Mouse (Mus musculus) layer of hippocampus, adult 11-12 months (tissue): ENCODE results near the gene Cds2.
"Not testable (repeated sequence)": the region's sequence is repeated elsewhere in the genome, so short reads cannot be mapped to it uniquely, and the experiment has no call there.

Experiments
- DNase-seq: peaks from one replicate; pipeline ENCODE4 v3.0.0; 2022; ENCODE audit warnings: low spot score

The Cds2 gene

DNA sequence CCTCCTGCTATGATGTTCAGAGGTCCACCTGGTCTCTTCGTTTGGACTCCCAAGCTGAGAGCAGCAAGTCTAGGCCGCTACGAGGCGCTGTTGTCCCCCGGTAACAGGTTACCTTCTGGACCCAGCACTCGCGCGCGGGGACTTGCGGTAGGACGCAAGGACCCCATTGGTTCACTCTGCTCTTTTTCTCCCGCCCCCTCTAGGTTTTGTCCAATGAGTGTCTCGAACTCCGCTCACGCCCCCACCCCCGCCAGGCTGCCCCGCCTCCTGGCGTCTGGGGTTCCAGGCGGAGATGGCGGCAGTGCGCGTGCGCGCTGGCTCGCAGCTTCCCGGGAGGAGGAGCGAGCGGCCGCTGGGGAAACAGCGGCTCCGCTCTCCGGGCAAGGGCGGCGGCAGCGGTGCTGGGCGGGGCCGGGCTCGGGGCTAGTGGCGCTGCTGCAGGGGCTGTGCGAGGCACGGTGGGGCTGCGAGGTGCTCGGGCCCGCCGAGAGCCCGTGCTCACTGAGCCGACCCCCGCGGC is at the start of gene Cds2:
TSS of gene Cds2 (plus strand) at position 270 of the 520 bp plus-strand sequence.
- peak; percentile 99 for DNase-seq

GRCm38 (mm10) chr2:132221611-132222073 is 41.3 kb upstream of the Cds2 start:
- peak; percentile 15 for DNase-seq

DNA sequence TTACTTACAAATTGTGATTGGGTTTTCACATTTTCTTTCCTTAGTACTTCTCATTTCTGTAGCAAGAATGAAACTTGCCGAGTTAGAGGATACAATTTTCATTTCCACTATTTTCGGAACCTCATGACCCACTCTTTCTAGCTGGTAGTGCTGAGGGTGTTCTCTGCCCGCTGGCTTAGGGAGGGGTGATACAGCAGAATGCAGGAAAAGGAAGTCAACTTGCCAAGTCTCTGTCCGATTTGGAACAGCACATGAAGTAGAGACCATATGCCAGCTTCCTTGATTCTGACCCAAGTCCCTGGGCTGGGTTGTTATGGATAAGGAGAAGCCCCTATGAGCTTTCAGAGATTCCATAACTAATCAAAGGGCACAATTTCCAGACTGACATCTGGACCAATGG is 38.6 kb upstream of the Cds2 start:
- DNase-seq = peak; percentile 43

DNA sequence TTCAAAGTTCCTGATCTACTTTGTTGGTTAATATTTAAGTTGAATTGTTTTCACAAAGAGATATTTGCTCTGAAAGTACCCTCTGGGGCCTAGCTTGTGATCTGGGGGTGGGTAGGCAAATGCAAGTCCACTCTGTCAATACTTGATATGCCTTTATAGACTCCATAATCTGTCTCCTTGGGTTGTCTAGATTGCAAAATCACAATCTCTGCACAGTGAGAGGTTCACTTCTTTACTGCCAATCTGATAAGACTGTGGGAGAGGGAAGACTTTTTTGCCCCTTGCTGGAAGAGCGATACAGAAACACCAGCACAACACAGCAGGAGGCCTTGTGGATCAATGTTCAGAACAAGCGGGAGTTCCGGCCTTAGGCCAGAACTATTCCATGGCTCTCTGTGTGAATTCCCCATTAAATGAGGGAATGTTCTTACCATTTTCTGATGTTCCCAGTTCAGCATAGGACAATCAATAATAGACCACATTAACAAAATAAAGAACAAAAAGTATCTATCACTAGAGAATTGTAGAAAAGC is 30.5 kb upstream of the Cds2 start:
- DNase-seq = no peak

DNA sequence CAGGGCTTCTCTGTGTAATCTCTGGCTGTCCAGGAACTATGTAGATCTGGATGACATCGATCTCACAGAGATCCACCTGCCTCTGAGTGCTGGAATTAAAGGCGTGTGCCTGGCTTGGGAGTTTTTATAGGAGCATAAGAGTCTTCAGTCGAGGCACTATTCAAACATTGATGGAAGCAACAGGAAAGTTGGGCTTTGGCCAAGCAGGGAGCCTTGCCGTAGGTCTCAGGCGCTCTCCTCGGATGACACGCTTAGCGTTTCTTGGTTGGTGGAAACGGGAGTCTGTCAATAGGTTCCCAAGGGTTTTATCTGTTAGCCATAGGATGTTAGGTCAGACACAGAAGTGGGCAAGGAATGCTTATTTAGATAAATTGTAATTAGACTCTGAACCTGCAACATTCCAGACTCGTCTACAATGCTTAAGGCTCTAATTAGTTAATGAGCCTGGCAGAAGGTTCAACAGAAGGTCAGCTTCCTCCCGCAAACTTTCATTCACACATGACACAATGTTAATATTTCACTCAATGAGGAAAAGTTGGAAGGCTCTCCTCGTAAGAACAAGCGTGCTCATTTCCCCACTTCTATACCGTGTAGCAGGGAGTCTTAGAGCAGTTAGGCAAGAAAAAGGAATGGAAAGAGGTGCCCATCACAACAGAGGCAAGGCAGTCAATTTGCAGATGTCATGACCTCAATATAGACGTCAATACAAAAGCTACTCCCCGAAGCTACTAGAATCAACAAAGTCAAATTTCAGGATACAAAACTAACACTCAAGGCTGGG is 28.8 kb upstream of the Cds2 start:
- no peak for DNase-seq

GRCm38 (mm10) chr2:132235291-132235690 is 27.7 kb upstream of the Cds2 start:
- no peak for DNase-seq

DNA sequence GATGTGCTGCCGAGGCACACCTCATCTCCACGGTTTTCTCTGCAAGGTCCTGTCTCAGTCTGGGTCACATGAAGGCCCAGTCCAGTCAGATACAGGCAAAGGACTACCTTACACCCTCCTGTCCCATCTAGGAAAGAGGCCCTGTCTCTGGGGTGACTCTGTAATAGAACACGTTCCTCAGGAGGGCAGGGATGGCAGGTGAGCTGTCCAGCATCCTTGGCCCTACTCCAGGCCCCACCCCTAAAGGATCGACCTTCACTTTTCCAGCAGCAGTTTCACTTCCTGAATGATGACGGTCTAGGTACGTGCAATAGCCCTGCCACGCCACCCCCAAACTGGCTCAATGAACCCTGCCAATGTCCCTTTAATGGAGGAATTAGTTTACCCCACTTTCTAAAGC is 27.0 kb upstream of the Cds2 start:
- no peak for DNase-seq

GRCm38 (mm10) chr2:132239434-132239833 is 23.5 kb upstream of the Cds2 start:
- not testable (repeated sequence) for DNase-seq

GRCm38 (mm10) chr2:132240457-132240856 is 22.5 kb upstream of the Cds2 start:
- DNase-seq = peak; percentile 65

- no peak for DNase-seq
These were observed 19.6 kb upstream of the Cds2 start for GRCm38 (mm10) chr2:132243370-132243769.

- peak; percentile 96 for DNase-seq
These were observed 15.2 kb upstream of the Cds2 start, which contains the start of gene Tmem230 for GRCm38 (mm10) chr2:132247539-132248313. TSS of gene Tmem230 (minus strand) at chr2:132247807.

- no peak for DNase-seq
These were observed 11.0 kb upstream of the Cds2 start for GRCm38 (mm10) chr2:132251911-132252310.

GRCm38 (mm10) chr2:132252542-132253528 is 10.1 kb upstream of the Cds2 start, which contains the start of gene Pcna:
TSS of gene Pcna (minus strand) at chr2:132253314.
- DNase-seq = peak; percentile 97

GRCm38 (mm10) chr2:132253603-132254002 is 9.3 kb upstream of the Cds2 start:
- DNase-seq = no peak

GRCm38 (mm10) chr2:132257350-132258068 is 5.4 kb upstream of the Cds2 start:
- DNase-seq = no peak

DNA sequence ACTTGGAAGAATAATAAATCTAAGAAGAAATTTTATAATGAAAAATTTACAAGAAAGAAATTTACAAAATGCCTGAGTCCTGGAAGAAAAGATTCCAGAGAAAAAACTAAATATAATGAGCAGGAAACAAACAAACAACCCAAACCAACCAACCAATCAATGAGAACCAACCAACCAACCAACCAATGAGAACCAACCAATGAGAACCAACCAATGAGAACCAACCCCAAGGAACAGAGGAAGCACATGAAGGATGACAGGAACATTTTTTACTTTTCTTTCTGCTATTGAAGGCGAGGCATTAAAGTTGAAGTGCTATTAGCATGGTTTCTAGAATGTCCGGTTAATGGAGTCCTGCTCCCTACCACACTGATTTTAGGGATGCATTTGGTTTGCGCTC is 2.3 kb upstream of the Cds2 start:
- DNase-seq = no peak

GRCm38 (mm10) chr2:132262175-132262574 is 773 bp upstream of the Cds2 start:
- DNase-seq = no peak

DNA sequence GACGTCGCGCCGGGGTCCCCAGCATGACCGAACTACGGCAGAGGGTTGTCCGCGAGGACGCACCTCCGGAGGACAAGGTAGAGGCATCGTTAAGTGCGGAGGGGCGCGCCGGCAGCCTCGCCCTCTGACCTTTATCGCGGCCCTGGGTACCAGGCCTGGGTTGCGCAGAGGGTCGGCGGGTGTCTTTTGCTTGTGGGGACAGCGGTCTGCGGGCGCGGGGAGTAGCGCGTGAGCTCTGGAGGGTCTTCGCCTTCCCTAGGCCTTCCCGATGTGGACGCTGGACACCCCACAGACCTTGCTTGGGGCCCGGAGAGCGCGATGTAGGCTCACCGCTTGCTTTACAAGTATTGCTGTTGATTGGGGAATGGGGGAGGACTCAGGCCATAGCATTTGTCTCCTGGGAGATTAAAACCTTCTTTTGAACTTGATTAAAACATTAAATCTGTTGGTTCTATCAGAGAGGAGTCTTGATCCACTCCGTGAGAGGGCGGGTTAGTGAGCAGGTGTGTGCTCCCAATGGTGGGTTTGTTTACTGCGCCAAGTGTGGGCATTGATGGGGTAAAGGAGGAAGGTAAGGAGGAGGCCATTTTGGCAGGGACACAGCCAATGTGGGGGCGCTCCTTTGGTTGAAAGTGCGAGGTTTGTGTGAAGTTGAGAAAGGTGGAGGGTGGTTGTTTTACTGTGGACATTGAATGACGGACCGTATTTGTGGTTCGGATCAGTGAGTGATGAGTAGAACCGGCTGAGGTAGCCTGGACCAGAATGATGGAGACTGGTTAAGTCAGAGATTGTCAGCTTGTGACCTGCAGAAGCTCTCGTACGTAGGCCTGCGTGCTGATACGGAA is 695 bp downstream of the Cds2 start:
- no peak for DNase-seq

DNA sequence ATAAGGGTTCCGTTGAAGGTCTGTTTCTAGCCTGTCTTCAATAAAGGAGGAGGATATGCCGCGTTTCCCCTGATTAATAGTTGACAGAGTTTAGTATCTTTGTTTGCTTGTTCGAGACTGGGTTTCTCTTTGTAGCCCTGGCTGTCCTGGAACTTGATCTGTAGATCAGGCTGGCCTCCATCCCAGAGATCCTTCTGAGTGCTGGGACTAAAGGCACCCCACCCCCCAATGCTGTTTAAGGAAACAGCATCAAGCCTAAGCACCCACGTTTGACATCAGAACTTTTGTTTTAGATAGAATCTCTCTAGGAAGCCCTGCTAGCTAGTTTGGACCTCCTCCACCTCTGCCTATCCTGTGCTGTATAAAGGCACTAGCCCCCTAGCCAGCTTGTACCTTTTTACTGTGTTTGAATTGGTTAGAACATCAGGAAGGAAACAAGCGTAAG is 1.3 kb downstream of the Cds2 start:
- no peak for DNase-seq

GRCm38 (mm10) chr2:132265196-132265595 is 2.2 kb downstream of the Cds2 start:
- no peak for DNase-seq
